In genomic region chr8:89005797-89006196, GRCm38 (mm10) we compare ENCODE assay signal across 10 mouse cellular contexts. TPM values are rescaled to one million over a fixed set of nuclear protein-coding genes. Genes with fewer than 3 reads are reported as not detected.
DNase-seq lines count a peak whose midpoint lies in the region; ATAC-seq and TF ChIP-seq lines count a peak whose summit lies in the region.
"Had no signal": no experiment of that assay in that cellular context is flagged by ENCODE, and none has a peak within 500 bp of the region (broad histone marks: within the 10 kb centered on the region; RNA-seq: fewer than 3 reads in every experiment).

No protein-coding gene starts in this region.

- H3K27me3 ChIP-seq in neural tube, embryonic 11.5 days (ENCODE audit: control insufficient read depth, insufficient read depth, low read length) = 0 out of 2 replicates have a peak, but pooled peaks cover 3% of the 10 kb centered on the region
- peaks cover 7% of the 10 kb centered on the region for H3K27me3 ChIP-seq in hindbrain, embryonic 11.5 days (ENCODE audit: control insufficient read depth, insufficient read depth, low read length)
- H3K27me3 ChIP-seq in liver, embryonic 14.5 days (ENCODE audit: control insufficient read depth, insufficient read depth, low read length) = peaks cover 21% of the 10 kb centered on the region
- H3K27me3 ChIP-seq in stomach, postnatal 0 days (ENCODE audit: control insufficient read depth, insufficient read depth, low read length) = no peaks in the 10 kb centered on the region
- H3K27me3 ChIP-seq: Patski had no signal

- TF ChIP-seq CTCF in liver, embryonic 14.5 days (IDR thresholded peaks at IDR 0.05; ENCODE audit: low read depth) = no peak
- no peak for TF ChIP-seq CTCF in stomach, postnatal 0 days (IDR thresholded peaks at IDR 0.05; ENCODE audit: low read depth)

- no peak overlapping the region for H3K27ac ChIP-seq in neural tube, embryonic 11.5 days (ENCODE audit: low read depth, low read length)
- no peak overlapping the region for H3K27ac ChIP-seq in hindbrain, embryonic 11.5 days (ENCODE audit: low read depth, low read length)
- H3K27ac ChIP-seq in liver, embryonic 14.5 days = no peak overlapping the region
- no peak overlapping the region for H3K27ac ChIP-seq in stomach, postnatal 0 days (replicated peaks)

- peaks cover 10% of the 10 kb centered on the region; the same call in 1 of the 2 replicates for H3K4me1 ChIP-seq in neural tube, embryonic 11.5 days (ENCODE audit: control insufficient read depth, insufficient read depth, low read length)
- peaks cover 11% of the 10 kb centered on the region for H3K4me1 ChIP-seq in hindbrain, embryonic 11.5 days (replicated peaks; ENCODE audit: control insufficient read depth, insufficient read depth, low read length)
- peaks cover 0 to 5% of the 10 kb centered on the region in 2 experiments; a peak in 1 of 4 replicates for H3K4me1 ChIP-seq in liver, embryonic 14.5 days (replicated peaks; ENCODE audit: control insufficient read depth in 2 of 2, insufficient read depth in 2 of 2, low read length in 1 of 2)
- H3K4me1 ChIP-seq in stomach, postnatal 0 days (replicated peaks; ENCODE audit: control insufficient read depth, insufficient read depth) = peaks cover 3% of the 10 kb centered on the region; the same call in 1 of the 2 replicates
- H3K4me1 ChIP-seq: megakaryocyte, embryonic 14.5 days had no signal

- no peak overlapping the region for H3K9ac ChIP-seq in neural tube, embryonic 11.5 days (ENCODE audit: low read length)
- no peak overlapping the region for H3K9ac ChIP-seq in hindbrain, embryonic 11.5 days (ENCODE audit: low read depth, low read length)
- no peak overlapping the region for H3K9ac ChIP-seq in liver, embryonic 14.5 days (replicated peaks)
- H3K9ac ChIP-seq in stomach, postnatal 0 days (ENCODE audit: low read length) = no peak overlapping the region

- TF ChIP-seq EP300 in liver, embryonic 14.5 days (IDR thresholded peaks at IDR 0.05; ENCODE audit: low read depth) = no peak
- no peak for TF ChIP-seq EP300 in stomach, postnatal 0 days (optimal IDR thresholded peaks at IDR 0.05)

- no peak for ATAC-seq in neural tube, embryonic 11.5 days (ENCODE audit: insufficient read depth, low FRiP score, low TSS enrichment)
- ATAC-seq in hindbrain, embryonic 11.5 days (ENCODE audit: low FRiP score) = peak; percentile 14; the same call in 1 of the 2 replicates
- no peak for ATAC-seq in liver, embryonic 14.5 days (ENCODE audit: insufficient read depth)
- no peak for ATAC-seq in stomach, postnatal 0 days (ENCODE audit: low FRiP score, low TSS enrichment)
- ATAC-seq: Patski had no signal

- WGBS in neural tube, embryonic 11.5 days = 28% methylated on average over 11 of the region's 11 CpGs
- 36% methylated on average over 11 of the region's 11 CpGs for WGBS in hindbrain, embryonic 11.5 days
- 32% methylated on average over 11 of the region's 11 CpGs for WGBS in liver, embryonic 14.5 days (ENCODE audit: insufficient replicate concordance)
- 39% methylated on average over 11 of the region's 11 CpGs for WGBS in stomach, postnatal 0 days

- peak overlapping the region; percentile 38 for H3K4me3 ChIP-seq in neural tube, embryonic 11.5 days (ENCODE audit: low read depth, low read length)
- H3K4me3 ChIP-seq in hindbrain, embryonic 11.5 days (ENCODE audit: low read depth, low read length) = peak overlapping the region; percentile 36; the same call in 1 of the 2 replicates
- H3K4me3 ChIP-seq in liver, embryonic 14.5 days (ENCODE audit: insufficient read depth in 1 of 2, low read depth in 2 of 2, low read length in 2 of 2) = no peak overlapping the region
- no peak overlapping the region for H3K4me3 ChIP-seq in stomach, postnatal 0 days (ENCODE audit: low read depth, low read length)
- H3K4me3 ChIP-seq: megakaryocyte, embryonic 14.5 days had no signal

- H3K4me2 ChIP-seq in neural tube, embryonic 11.5 days (ENCODE audit: low read depth) = peak overlapping the region; percentile 58
- H3K4me2 ChIP-seq in hindbrain, embryonic 11.5 days (replicated peaks; ENCODE audit: low read depth, low read length) = peak overlapping the region; percentile 90
- H3K4me2 ChIP-seq in liver, embryonic 14.5 days (ENCODE audit: low read depth) = peak overlapping the region; percentile 54; the same call in 1 of the 2 replicates
- H3K4me2 ChIP-seq in stomach, postnatal 0 days (replicated peaks; ENCODE audit: low read depth) = peak overlapping the region; percentile 73

- no peak for DNase-seq in neural tube, embryonic 11.5 days (ENCODE audit: low spot score)
- DNase-seq in neural tube, embryonic 10.5 days (ENCODE audit: extremely low spot score, low spot score) = no peak
- peak; percentile 32 for DNase-seq in hindbrain, embryonic 11.5 days (ENCODE audit: low spot score)
- DNase-seq in liver, embryonic 14.5 days (ENCODE audit: low read depth in 3 of 3, low spot score in 3 of 3) = no peak
- DNase-seq in stomach, postnatal 0 days (ENCODE audit: low spot score) = no peak
- no peak for DNase-seq in frontal cortex, adult 2 months (ENCODE audit: extremely low spot score in 1 of 2, low spot score in 1 of 2)
- DNase-seq in B cell, adult 2 months = no peak
- DNase-seq in testis, postnatal 10 days (ENCODE audit: low spot score) = no peak

- H3K36me3 ChIP-seq in neural tube, embryonic 11.5 days (ENCODE audit: control insufficient read depth, insufficient read depth, low read length) = no peaks in the 10 kb centered on the region
- no peaks in the 10 kb centered on the region for H3K36me3 ChIP-seq in hindbrain, embryonic 11.5 days (ENCODE audit: control insufficient read depth, insufficient read depth, low read length)
- no peaks in the 10 kb centered on the region for H3K36me3 ChIP-seq in liver, embryonic 14.5 days (replicated peaks; ENCODE audit: control insufficient read depth, insufficient read depth, low read depth)
- no peaks in the 10 kb centered on the region for H3K36me3 ChIP-seq in stomach, postnatal 0 days (ENCODE audit: control insufficient read depth, insufficient read depth, low read length)

- no peaks in the 10 kb centered on the region for H3K9me3 ChIP-seq in neural tube, embryonic 11.5 days (ENCODE audit: control insufficient read depth, low read length)
- no peaks in the 10 kb centered on the region for H3K9me3 ChIP-seq in hindbrain, embryonic 11.5 days (ENCODE audit: control insufficient read depth, low read length)
- H3K9me3 ChIP-seq in liver, embryonic 14.5 days (ENCODE audit: control insufficient read depth, low read length) = no peaks in the 10 kb centered on the region
- no peaks in the 10 kb centered on the region for H3K9me3 ChIP-seq in stomach, postnatal 0 days (ENCODE audit: control insufficient read depth, low read length)

RNA-seq across cellular contexts. Expression of gene Sall1, which starts 38.2 kb away (rescaled TPM):
- polyA plus RNA-seq in neural tube, embryonic 11.5 days (2014; fragmentation: Nextera tagmentation; extraction: Ambion mirVana) = 32.3 and 35.2 TPM in 2 replicates
- 18.7 and 20.8 TPM in 2 replicates for polyA plus RNA-seq in hindbrain, embryonic 11.5 days (2014; fragmentation: Nextera tagmentation; extraction: Ambion mirVana)
- polyA plus RNA-seq in liver, embryonic 14.5 days (2012; rRNA removed) = 1.6 and 1.7 TPM in 2 replicates
- polyA plus RNA-seq in liver, embryonic 14.5 days (2014; fragmentation: Nextera tagmentation; extraction: Ambion mirVana) = 1.0 and 1.1 TPM in 2 replicates
- polyA plus RNA-seq in stomach, postnatal 0 days (2015; fragmentation: Nextera tagmentation; extraction: Ambion mirVana) = 0.76 and 0.83 TPM in 2 replicates
- 45.9 and 49.4 TPM in 2 replicates for polyA plus RNA-seq in frontal cortex, adult 2 months (2012; rRNA removed)

Comparison
In these comparisons a context has a peak if more than half of its experiments do, and no peak if none do; other contexts are left out.
1. H3K4me3 ChIP-seq: peak in neural tube, embryonic 11.5 days (single experiment) and hindbrain, embryonic 11.5 days (single experiment); none in liver, embryonic 14.5 days (0 of 2) and stomach, postnatal 0 days (single experiment).
2. Peak in every context shown above with its lines, with median percentiles within 50 percentile points of each other: H3K4me2 ChIP-seq.